Mouse (Mus musculus): ENCODE data around the gene Spink8. TPM values are rescaled to one million over a fixed set of nuclear protein-coding genes. Genes with fewer than 3 reads are reported as not detected.
"Not testable (repeated sequence)": the region's sequence is repeated elsewhere in the genome, so short reads cannot be mapped to it uniquely, and the experiment has no call there.

Spink8 gene
- total RNA-seq (2015; ENCODE audit: low replicate concordance) = not detected in 2 replicates
- not detected in 2 replicates for total RNA-seq (2017; ENCODE audit: low replicate concordance)

GRCm38 (mm10) chr9:109811980-109812379 lies at the start of gene Spink8:
Gene Spink8, plus strand, starts transcription at chr9:109812280.
- ATAC-seq (replicated peaks; ENCODE audit: low FRiP score, poor library complexity, severe bottlenecking) = no peak

- not testable (repeated sequence) for ATAC-seq (replicated peaks; ENCODE audit: low FRiP score, poor library complexity, severe bottlenecking)
These were observed 45.2 kb upstream of the Spink8 start for GRCm38 (mm10) chr9:109766841-109767240.

- ATAC-seq (replicated peaks; ENCODE audit: low FRiP score, poor library complexity, severe bottlenecking) = not testable (repeated sequence)
These were observed 21.5 kb upstream of the Spink8 start, which contains the start of gene Fbxw27 for GRCm38 (mm10) chr9:109790570-109790969. Gene Fbxw27, minus strand, starts transcription at chr9:109790670.

GRCm38 (mm10) chr9:109795221-109795620 lies 16.9 kb upstream of the Spink8 start:
- ATAC-seq (replicated peaks; ENCODE audit: low FRiP score, poor library complexity, severe bottlenecking) = no peak

- no peak for ATAC-seq (replicated peaks; ENCODE audit: low FRiP score, poor library complexity, severe bottlenecking)
These were observed 16.3 kb upstream of the Spink8 start for GRCm38 (mm10) chr9:109795811-109796210.

GRCm38 (mm10) chr9:109798051-109798450 lies 14.0 kb upstream of the Spink8 start:
- no peak for ATAC-seq (replicated peaks; ENCODE audit: low FRiP score, poor library complexity, severe bottlenecking)

- ATAC-seq (replicated peaks; ENCODE audit: low FRiP score, poor library complexity, severe bottlenecking) = not testable (repeated sequence)
These were observed 6.5 kb upstream of the Spink8 start for GRCm38 (mm10) chr9:109805596-109805995.

- no peak for ATAC-seq (replicated peaks; ENCODE audit: low FRiP score, poor library complexity, severe bottlenecking)
These were observed 5.8 kb upstream of the Spink8 start for GRCm38 (mm10) chr9:109806260-109806659.

- no peak for ATAC-seq (replicated peaks; ENCODE audit: low FRiP score, poor library complexity, severe bottlenecking)
These were observed 5.3 kb upstream of the Spink8 start for GRCm38 (mm10) chr9:109806695-109807293.

GRCm38 (mm10) chr9:109807898-109808297 lies 4.2 kb upstream of the Spink8 start:
- no peak for ATAC-seq (replicated peaks; ENCODE audit: low FRiP score, poor library complexity, severe bottlenecking)

- ATAC-seq (replicated peaks; ENCODE audit: low FRiP score, poor library complexity, severe bottlenecking) = no peak
These were observed 1.3 kb downstream of the Spink8 start for GRCm38 (mm10) chr9:109813424-109813823.

- ATAC-seq (replicated peaks; ENCODE audit: low FRiP score, poor library complexity, severe bottlenecking) = no peak
These were observed 4.3 kb downstream of the Spink8 start for GRCm38 (mm10) chr9:109816341-109816740.

GRCm38 (mm10) chr9:109825739-109826138 lies 13.7 kb downstream of the Spink8 start:
- ATAC-seq (replicated peaks; ENCODE audit: low FRiP score, poor library complexity, severe bottlenecking) = no peak

- no peak for ATAC-seq (replicated peaks; ENCODE audit: low FRiP score, poor library complexity, severe bottlenecking)
These were observed 14.1 kb downstream of the Spink8 start for GRCm38 (mm10) chr9:109826181-109826580.

GRCm38 (mm10) chr9:109832391-109833087 lies 20.5 kb downstream of the Spink8 start, which contains the start of gene Nme6:
Gene Nme6, plus strand, starts transcription at chr9:109832749.
- peak; percentile 98 for ATAC-seq (replicated peaks; ENCODE audit: low FRiP score, poor library complexity, severe bottlenecking)

- ATAC-seq (replicated peaks; ENCODE audit: low FRiP score, poor library complexity, severe bottlenecking) = no peak
These were observed 21.0 kb downstream of the Spink8 start for GRCm38 (mm10) chr9:109833088-109833412.

- no peak for ATAC-seq (replicated peaks; ENCODE audit: low FRiP score, poor library complexity, severe bottlenecking)
These were observed 37.3 kb downstream of the Spink8 start, which contains the start of gene Camp for GRCm38 (mm10) chr9:109849312-109849758. Gene Camp, minus strand, starts transcription at chr9:109849617.

- ATAC-seq (replicated peaks; ENCODE audit: low FRiP score, poor library complexity, severe bottlenecking) = no peak
These were observed 38.0 kb downstream of the Spink8 start for GRCm38 (mm10) chr9:109850099-109850498.

- no peak for ATAC-seq (replicated peaks; ENCODE audit: low FRiP score, poor library complexity, severe bottlenecking)
These were observed 42.3 kb downstream of the Spink8 start for GRCm38 (mm10) chr9:109854341-109854740.

- no peak for ATAC-seq (replicated peaks; ENCODE audit: low FRiP score, poor library complexity, severe bottlenecking)
These were observed 43.9 kb downstream of the Spink8 start for GRCm38 (mm10) chr9:109855947-109856346.

- ATAC-seq (replicated peaks; ENCODE audit: low FRiP score, poor library complexity, severe bottlenecking) = peak; percentile 84
These were observed 50.4 kb downstream of the Spink8 start for GRCm38 (mm10) chr9:109862397-109863044.
